Mouse (Mus musculus) erythroblast, adult 5-6 weeks (primary cell): ENCODE data around the gene Gm10190. TPM values are rescaled to one million over a fixed set of nuclear protein-coding genes. Genes with fewer than 3 reads are reported as not detected.

Source experiments
- ATAC-seq: replicated peaks from 2 replicates; pipeline ENCODE4 v1.8.0; 2016; ENCODE audit warnings: moderate number of reproducible peaks, mild to moderate bottlenecking, moderate TSS enrichment, inconsistent platforms; ENCODE audit not compliant: poor library complexity, low FRiP score, severe bottlenecking
- total RNA-seq, 2 experiments: library from RNA; stranded (forward) in 1 of 2; stranded (reverse) in 1 of 2; fragments of 150-400 nt in 1 of 2; fragments of 200-764, 138-1000 nt in 1 of 2; gene quantifications; 2 replicates each; pipeline versions ENCODE4 v1.2.3 to v1.2.4; 2015 to 2017; ENCODE audit warnings: low replicate concordance in 2 of 2

Gene Gm10190
- total RNA-seq, 2 experiments from 2014 or later, result not detected

DNA sequence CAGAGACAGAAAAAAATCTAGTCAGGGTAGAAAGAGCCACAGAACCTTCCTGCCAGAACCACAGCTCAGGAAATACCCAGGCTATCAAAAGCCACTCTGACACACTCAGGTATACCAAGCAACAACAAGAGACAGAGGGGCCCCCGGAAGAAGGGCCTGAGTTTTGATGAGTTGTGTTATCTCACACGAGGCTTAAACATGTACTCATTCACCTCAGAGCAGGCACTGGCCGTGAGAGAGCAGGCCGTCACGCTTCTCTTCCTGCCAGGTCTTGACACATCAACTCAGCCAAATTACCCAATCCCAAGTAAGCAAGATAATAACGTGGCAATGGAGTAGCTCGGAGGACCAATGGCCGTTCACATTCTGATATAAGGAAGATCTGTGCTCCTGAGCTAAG lies 49.7 kb downstream of the Gm10190 start:
- ATAC-seq, result no peak

Other genes with a start within 250 kb of the Gm10190 start
- gene Galm, start 246.1 kb downstream of the Gm10190 start, total RNA-seq (2015; ENCODE audit: low replicate concordance), result 2.1 and 7.5 TPM in 2 replicates
- 0.84 and 1.7 TPM in 2 replicates for gene Galm, start 246.1 kb downstream of the Gm10190 start, total RNA-seq (2017; ENCODE audit: low replicate concordance)
- gene Srsf7, start 166.2 kb downstream of the Gm10190 start, total RNA-seq (2015; ENCODE audit: low replicate concordance), result 90.1 and 116 TPM in 2 replicates
- gene Srsf7, start 166.2 kb downstream of the Gm10190 start, total RNA-seq (2017; ENCODE audit: low replicate concordance), result 89.8 and 90.9 TPM in 2 replicates
- not detected in 2 replicates for gene Ttc39d, start 166.1 kb downstream of the Gm10190 start, total RNA-seq (2015; ENCODE audit: low replicate concordance)
- gene Ttc39d, start 166.1 kb downstream of the Gm10190 start, total RNA-seq (2017; ENCODE audit: low replicate concordance), result not detected in 2 replicates
- gene Gemin6, start 149.1 kb downstream of the Gm10190 start, total RNA-seq (2015; ENCODE audit: low replicate concordance), result 2.9 and 5.6 TPM in 2 replicates
- 1.8 and 12.3 TPM in 2 replicates for gene Gemin6, start 149.1 kb downstream of the Gm10190 start, total RNA-seq (2017; ENCODE audit: low replicate concordance)
- gene Morn2, start 83.3 kb downstream of the Gm10190 start, total RNA-seq (2015; ENCODE audit: low replicate concordance), result not detected in 2 replicates
- gene Morn2, start 83.3 kb downstream of the Gm10190 start, total RNA-seq (2017; ENCODE audit: low replicate concordance), result 3.3 TPM in 1 of 2 replicates, not detected in the other
- gene Dhx57, start 83.1 kb downstream of the Gm10190 start, total RNA-seq (2015; ENCODE audit: low replicate concordance), result 1.3 and 7.7 TPM in 2 replicates
- 2.0 and 2.4 TPM in 2 replicates for gene Dhx57, start 83.1 kb downstream of the Gm10190 start, total RNA-seq (2017; ENCODE audit: low replicate concordance)
- not detected in 2 replicates for gene Arhgef33, start 66.1 kb downstream of the Gm10190 start, total RNA-seq (2015; ENCODE audit: low replicate concordance)
- gene Arhgef33, start 66.1 kb downstream of the Gm10190 start, total RNA-seq (2017; ENCODE audit: low replicate concordance), result not detected in 2 replicates
- 6.5 and 10.7 TPM in 2 replicates for gene Sos1, start 106.9 kb upstream of the Gm10190 start, total RNA-seq (2015; ENCODE audit: low replicate concordance)
- gene Sos1, start 106.9 kb upstream of the Gm10190 start, total RNA-seq (2017; ENCODE audit: low replicate concordance), result 3.9 and 4.1 TPM in 2 replicates
- gene Cdkl4, start 204.3 kb upstream of the Gm10190 start, total RNA-seq (2015; ENCODE audit: low replicate concordance), result not detected in 2 replicates
- gene Cdkl4, start 204.3 kb upstream of the Gm10190 start, total RNA-seq (2017; ENCODE audit: low replicate concordance), result 0.42 and 1.0 TPM in 2 replicates